Mouse (Mus musculus) inflammation-experienced regulatory T-cells, adult 6 months (primary cell): ENCODE measurements around the gene Nfib. TPM values are rescaled to one million over a fixed set of nuclear protein-coding genes. Genes with fewer than 3 reads are reported as not detected.

ENCODE experiments used
- ATAC-seq: one replicate; pipeline ENCODE4 v1.8.0; 2017
- polyA plus RNA-seq, 3 experiments: library from polyadenylated mRNA; unstranded; fragments of 100-300 nt; shearing (Covaris generic); gene quantifications; one replicate each; pipeline ENCODE4 v1.2.1; 2017

Gene Nfib
- polyA plus RNA-seq, 3 experiments from 2014 or later: 0.04 to 0.11 TPM; not detected in 1

- no peak for ATAC-seq
These were observed 193.2 kb downstream of the Nfib start for GRCm38 (mm10) chr4:82512335-82512734.

GRCm38 (mm10) chr4:82511524-82511923, 194.0 kb downstream of the Nfib start:
- no peak for ATAC-seq

GRCm38 (mm10) chr4:82511001-82511513, 194.5 kb downstream of the Nfib start:
- no peak for ATAC-seq

- no peak for ATAC-seq
These were observed 195.8 kb downstream of the Nfib start for GRCm38 (mm10) chr4:82509771-82510170.

GRCm38 (mm10) chr4:82509166-82509767, 196.3 kb downstream of the Nfib start:
- ATAC-seq: no peak

GRCm38 (mm10) chr4:82508281-82508687, 197.3 kb downstream of the Nfib start:
- no peak for ATAC-seq

GRCm38 (mm10) chr4:82507541-82508280, 197.8 kb downstream of the Nfib start:
- ATAC-seq: no peak

GRCm38 (mm10) chr4:82506731-82507331, 198.7 kb downstream of the Nfib start:
- no peak for ATAC-seq

- ATAC-seq: no peak
These were observed 199.3 kb downstream of the Nfib start for GRCm38 (mm10) chr4:82506081-82506730.

GRCm38 (mm10) chr4:82505121-82506031, 200.2 kb downstream of the Nfib start:
- ATAC-seq: no peak

- ATAC-seq: no peak
These were observed 201.0 kb downstream of the Nfib start for GRCm38 (mm10) chr4:82504284-82505120.

- no peak for ATAC-seq
These were observed 201.6 kb downstream of the Nfib start for GRCm38 (mm10) chr4:82504015-82504283.

- ATAC-seq: no peak
These were observed 202.1 kb downstream of the Nfib start for GRCm38 (mm10) chr4:82503274-82504014.

- no peak for ATAC-seq
These were observed 202.9 kb downstream of the Nfib start for GRCm38 (mm10) chr4:82502611-82503010.

- no peak for ATAC-seq
These were observed 203.5 kb downstream of the Nfib start for GRCm38 (mm10) chr4:82502012-82502411.

GRCm38 (mm10) chr4:82500578-82501098, 204.9 kb downstream of the Nfib start:
- no peak for ATAC-seq

- no peak for ATAC-seq
These were observed 205.6 kb downstream of the Nfib start for GRCm38 (mm10) chr4:82499725-82500577.

GRCm38 (mm10) chr4:82499238-82499637, 206.3 kb downstream of the Nfib start:
- ATAC-seq: no peak
